Mouse (Mus musculus) c-Kit-positive CD71-negative TER-119-negative erythroid progenitor cells, embryonic 14.5 days (primary cell): Measurements from ENCODE around the gene Dpp6.

Source experiments
- DNase-seq: peaks from one replicate; pipeline ENCODE4 v3.0.0-alpha.2; 2013; ENCODE audit warnings: low read depth

Dpp6 gene

GRCm38 (mm10) chr5:27671487-27671886, 854.5 kb downstream of the Dpp6 start:
- DNase-seq: no peak

- no peak for DNase-seq
Observed at GRCm38 (mm10) chr5:27677247-27677666, 860.3 kb downstream of the Dpp6 start.

GRCm38 (mm10) chr5:27679151-27679550, 862.1 kb downstream of the Dpp6 start:
- DNase-seq: no peak

- DNase-seq: peak; percentile 18
Observed at GRCm38 (mm10) chr5:27680476-27680875, 863.5 kb downstream of the Dpp6 start.

GRCm38 (mm10) chr5:27685162-27685561, 868.2 kb downstream of the Dpp6 start:
- DNase-seq: no peak

- no peak for DNase-seq
Observed at GRCm38 (mm10) chr5:27685923-27686322, 868.9 kb downstream of the Dpp6 start.

- no peak for DNase-seq
Observed at GRCm38 (mm10) chr5:27687311-27687710, 870.3 kb downstream of the Dpp6 start.

- DNase-seq: no peak
Observed at GRCm38 (mm10) chr5:27702482-27702881, 885.5 kb downstream of the Dpp6 start.

- no peak for DNase-seq
Observed at GRCm38 (mm10) chr5:27705020-27705419, 888.0 kb downstream of the Dpp6 start.

GRCm38 (mm10) chr5:27706551-27706950, 889.5 kb downstream of the Dpp6 start:
- no peak for DNase-seq

GRCm38 (mm10) chr5:27707283-27707682, 890.3 kb downstream of the Dpp6 start:
- no peak for DNase-seq

- DNase-seq: no peak
Observed at GRCm38 (mm10) chr5:27708209-27708608, 891.2 kb downstream of the Dpp6 start.

- no peak for DNase-seq
Observed at GRCm38 (mm10) chr5:27711461-27712192, 894.6 kb downstream of the Dpp6 start.

GRCm38 (mm10) chr5:27714356-27714755, 897.4 kb downstream of the Dpp6 start:
- DNase-seq: no peak

GRCm38 (mm10) chr5:27716026-27716425, 899.0 kb downstream of the Dpp6 start:
- DNase-seq: no peak

- no peak for DNase-seq
Observed at GRCm38 (mm10) chr5:27717301-27717700, 900.3 kb downstream of the Dpp6 start.

GRCm38 (mm10) chr5:27719311-27719710, 902.3 kb downstream of the Dpp6 start:
- no peak for DNase-seq

GRCm38 (mm10) chr5:27724460-27724859, 907.5 kb downstream of the Dpp6 start:
- DNase-seq: no peak

- no peak for DNase-seq
Observed at GRCm38 (mm10) chr5:27730666-27731065, 913.7 kb downstream of the Dpp6 start.

- DNase-seq: no peak
Observed at GRCm38 (mm10) chr5:27731392-27731791, 914.4 kb downstream of the Dpp6 start.

- DNase-seq: no peak
Observed at GRCm38 (mm10) chr5:27732288-27732868, 915.4 kb downstream of the Dpp6 start.

- peak; percentile 39 for DNase-seq
Observed at GRCm38 (mm10) chr5:27737168-27737567, 920.2 kb downstream of the Dpp6 start.

GRCm38 (mm10) chr5:27739216-27739615, 922.2 kb downstream of the Dpp6 start:
- no peak for DNase-seq

GRCm38 (mm10) chr5:27744944-27745343, 927.9 kb downstream of the Dpp6 start:
- DNase-seq: no peak
